Mouse (Mus musculus): ENCODE data around the gene Fam189a2.

GRCm38 (mm10) chr19:23966376-23966775 is 64.4 kb downstream of the Fam189a2 start:
- TF ChIP-seq CHD1 (IDR thresholded peaks at IDR 0.05; ENCODE audit: low read depth, low read length) (no peak), HCFC1 (IDR thresholded peaks at IDR 0.05; ENCODE audit: low read depth, low read length) (no peak), CHD2 (IDR thresholded peaks at IDR 0.05; ENCODE audit: low read length) (no peak), EP300 (IDR thresholded peaks at IDR 0.05; ENCODE audit: low read depth in 1 of 2, low read length in 2 of 2) (no peak), USF1 (IDR thresholded peaks at IDR 0.05; ENCODE audit: low read depth, low read length) (no peak), GABPA (IDR thresholded peaks at IDR 0.05; ENCODE audit: low read depth, low read length) (no peak), CTCF (IDR thresholded peaks at IDR 0.05 in 2 of 3, conservative IDR thresholded peaks at IDR 0.05 in 1 of 3; ENCODE audit: control insufficient read depth in 1 of 3, insufficient read depth in 1 of 3, low read depth in 2 of 3, low read length in 3 of 3, poor library complexity in 1 of 3, severe bottlenecking in 1 of 3) (no peak), UBTF (IDR thresholded peaks at IDR 0.05; ENCODE audit: borderline replicate concordance, insufficient read depth, low read depth, low read length) (no peak), USF2 (IDR thresholded peaks at IDR 0.05; ENCODE audit: borderline replicate concordance in 1 of 2, insufficient read depth in 1 of 2, low read depth in 1 of 2, low read length in 2 of 2) (no peak), POLR2A (IDR thresholded peaks at IDR 0.05; ENCODE audit: control insufficient read depth in 1 of 2, insufficient read depth in 1 of 2, low read depth in 1 of 2, low read length in 2 of 2, poor library complexity in 1 of 2) (no peak), RAD21 (IDR thresholded peaks at IDR 0.05; ENCODE audit: low read depth, low read length) (no peak)

Data from MEL (cell line).